Mouse (Mus musculus) bone marrow, adult 2 months (tissue): Measurements from ENCODE around the gene Gm36864. TPM values are rescaled to one million over a fixed set of nuclear protein-coding genes. Genes with fewer than 3 reads are reported as not detected.

Experiments used
- H3K27ac ChIP-seq: fragments of 200-500 bp; 2 replicates; pipeline ENCODE4 v1.5.1; 2012; ENCODE audit warnings: low read depth, mild to moderate bottlenecking, control low read depth, inconsistent platforms, low read length; ENCODE audit not compliant: control insufficient read depth, poor library complexity, insufficient read depth
- H3K4me1 ChIP-seq: fragments of 200-500 bp; 2 replicates; pipeline ENCODE4 v1.6.1; 2011; ENCODE audit warnings: low read length; ENCODE audit not compliant: control insufficient read depth, insufficient read depth
- H3K4me3 ChIP-seq: fragments of 200-500 bp; replicated peaks from 2 replicates; pipeline ENCODE3; 2011; ENCODE audit warnings: mild to moderate bottlenecking, low read depth, low read length, control low read depth; ENCODE audit not compliant: control insufficient read depth
- CTCF ChIP-seq: fragments of 200-500 bp; IDR thresholded peaks from 2 replicates; pipeline ENCODE4 v1.5.1; 2011; ENCODE audit warnings: low read length, control low read depth; ENCODE audit not compliant: control insufficient read depth, insufficient read depth
- POLR2A ChIP-seq: fragments of 200-500 bp; IDR thresholded peaks from 2 replicates; pipeline ENCODE4 v1.6.1; 2011; ENCODE audit warnings: low read depth, mild to moderate bottlenecking, control low read depth, low read length, borderline replicate concordance; ENCODE audit not compliant: control insufficient read depth
- WGBS: fragments of 180-500 bp; shearing (Covaris S2); methylation state at CpG from one replicate; pipeline ENCODE4 v1.1.7; 2018; 5-methylcytosine and 5-hydroxymethylcytosine counted together
- polyA plus RNA-seq: library from polyadenylated mRNA; stranded (reverse); fragments of >200 nt; gene quantifications from 2 replicates; pipeline ENCODE4 v1.2.4, GENCODE M21; 2011; ENCODE audit warnings: low replicate concordance; ENCODE audit not compliant: missing spikeins, insufficient read depth, insufficient read length

The Gm36864 gene
- polyA plus RNA-seq, 1 experiment: not detected

DNA sequence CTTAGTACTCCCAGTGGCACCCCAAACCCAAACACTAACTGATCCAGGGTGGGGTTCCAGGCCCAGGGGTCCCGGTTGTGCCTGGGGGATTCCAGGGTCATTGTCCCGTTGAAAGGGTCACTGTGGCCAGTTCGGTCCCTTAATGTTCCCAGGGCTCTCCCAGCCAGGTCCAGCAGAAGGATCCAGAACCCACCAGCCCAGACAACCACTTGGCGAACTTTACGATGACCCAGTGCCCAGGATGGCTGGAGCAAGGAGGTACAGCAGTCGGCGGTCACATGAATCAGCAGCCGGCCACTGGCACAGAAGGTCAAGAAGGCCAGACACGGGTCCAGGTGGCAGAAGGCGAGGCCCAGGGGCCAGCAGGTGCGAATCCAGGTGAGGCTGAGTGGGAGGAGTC lies 32.1 kb downstream of the Gm36864 start:
- TF ChIP-seq CTCF (no peak), POLR2A (no peak)
- Histone ChIP-seq H3K4me1 (no peaks in the 10 kb centered on the region), H3K27ac (no peak overlapping the region), H3K4me3 (no peak overlapping the region)
- WGBS: 68% methylated on average over 11 of the region's 11 CpGs

DNA sequence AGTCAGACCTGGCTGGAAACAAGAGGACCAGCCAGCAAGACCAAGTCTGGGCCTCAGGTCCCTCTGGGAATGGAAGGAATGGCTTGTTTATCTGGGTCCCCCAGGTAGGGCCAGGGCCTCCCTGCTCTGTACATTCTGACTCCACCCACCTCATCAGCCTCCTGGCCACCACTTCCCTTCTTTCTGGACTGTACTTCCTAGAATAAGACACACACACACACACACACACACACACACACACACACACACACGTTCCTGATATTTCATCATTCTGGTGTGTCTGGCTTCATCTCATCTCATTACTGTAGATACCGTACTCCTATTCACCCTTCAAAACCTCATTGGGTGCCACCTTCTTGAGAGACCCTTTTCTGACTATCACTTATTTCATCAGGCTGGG lies 33.4 kb downstream of the Gm36864 start:
- no peak overlapping the region for H3K27ac ChIP-seq
- 35% methylated on average over 2 of the region's 2 CpGs for WGBS
- H3K4me1 ChIP-seq: no peaks in the 10 kb centered on the region

DNA sequence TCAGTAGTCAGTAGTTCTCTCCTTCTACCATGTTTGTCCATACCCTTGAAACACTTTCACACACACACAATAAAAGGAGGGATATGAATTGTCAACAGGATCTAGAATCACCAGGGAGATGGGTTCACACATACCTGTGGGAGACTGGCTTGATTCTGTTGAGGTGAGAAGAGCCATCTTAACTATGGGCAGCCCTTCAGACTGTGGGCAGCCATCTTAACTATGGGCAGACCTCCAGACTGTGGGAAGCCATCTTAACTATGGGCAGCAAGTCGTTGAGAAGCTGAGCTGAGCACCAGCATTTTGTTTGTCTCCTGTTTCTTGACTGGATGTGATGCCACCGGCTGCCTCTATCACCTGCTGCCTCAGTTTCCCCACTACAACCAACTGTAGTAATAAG lies 35.3 kb downstream of the Gm36864 start:
- TF ChIP-seq POLR2A: no peak
- no peak for TF ChIP-seq CTCF
- H3K4me1 ChIP-seq: no peaks in the 10 kb centered on the region
- H3K4me3 ChIP-seq: no peak overlapping the region
- no peak overlapping the region for H3K27ac ChIP-seq
- WGBS: 60% methylated on average over 2 of the region's 2 CpGs

More for the DNA sequence above, 33.4 kb downstream of the Gm36864 start:
- TF ChIP-seq POLR2A (no peak), CTCF (no peak)
- H3K4me3 ChIP-seq: no peak overlapping the region

DNA sequence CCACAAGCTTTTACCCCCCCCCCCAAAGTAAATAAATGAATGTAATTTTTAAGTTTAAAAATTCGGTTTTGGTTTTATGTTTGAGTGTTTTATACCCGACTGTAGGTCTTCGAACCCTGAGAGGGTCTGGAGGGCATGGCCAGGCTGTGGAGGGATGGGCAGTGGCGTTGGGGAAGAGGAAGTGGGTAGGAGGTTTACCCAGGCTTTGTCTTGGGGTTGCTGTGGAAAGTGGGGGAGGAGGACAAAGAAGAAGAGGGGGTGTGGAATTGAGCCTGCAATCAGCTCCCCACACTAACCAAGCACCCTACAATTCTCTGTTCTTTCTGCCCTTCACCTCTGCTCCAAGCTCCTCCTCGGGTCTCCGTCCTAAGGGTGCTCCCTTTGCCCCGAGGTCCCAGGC lies 36.6 kb downstream of the Gm36864 start:
- 66% methylated on average over 7 of the region's 7 CpGs for WGBS
- Histone ChIP-seq H3K27ac (no peak overlapping the region), H3K4me3 (no peak overlapping the region), H3K4me1 (no peaks in the 10 kb centered on the region)
- TF ChIP-seq CTCF (no peak), POLR2A (no peak)

DNA sequence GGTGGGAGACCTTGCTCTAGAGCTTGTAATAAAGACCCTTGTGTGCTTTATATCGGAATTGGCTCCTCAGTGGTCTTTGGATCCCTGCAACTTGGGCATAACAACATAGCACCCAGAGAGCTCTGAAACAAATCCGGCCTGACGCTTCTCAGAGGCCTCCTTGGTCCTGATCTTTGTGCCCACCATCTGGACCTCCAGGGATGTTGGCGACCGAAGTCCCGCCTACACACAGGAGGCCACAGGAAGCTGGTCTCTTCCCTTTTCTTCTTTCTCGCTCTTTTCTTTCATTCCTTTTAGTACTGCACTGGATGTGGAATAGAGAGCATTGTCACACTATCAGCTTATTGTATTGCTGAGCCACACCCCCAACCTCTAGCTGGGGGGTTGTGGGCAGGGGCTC lies 37.5 kb downstream of the Gm36864 start:
- WGBS: 68% methylated on average over 7 of the region's 7 CpGs
- no peak overlapping the region for H3K4me3 ChIP-seq
- H3K4me1 ChIP-seq: no peaks in the 10 kb centered on the region
- TF ChIP-seq CTCF (no peak), POLR2A (no peak)
- no peak overlapping the region for H3K27ac ChIP-seq

DNA sequence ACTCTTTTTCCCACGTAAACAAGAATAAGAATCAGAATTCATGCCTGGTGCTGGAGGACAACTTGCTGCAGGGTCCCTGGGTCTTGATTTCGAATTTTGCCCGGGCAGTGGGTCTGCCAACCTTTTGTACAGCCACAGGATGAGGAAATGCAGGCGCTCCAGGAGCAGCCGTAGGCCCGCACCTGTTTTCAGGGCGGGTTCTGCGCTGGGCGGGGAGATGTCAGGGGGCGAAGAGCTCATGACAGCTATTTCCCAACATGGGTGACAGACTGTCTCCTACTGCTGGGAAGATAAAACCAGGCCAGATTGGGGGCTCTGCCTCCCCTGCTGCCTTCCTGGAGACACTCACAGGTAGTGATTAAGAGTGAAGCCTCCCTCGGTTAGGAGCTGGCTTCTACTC lies 38.1 kb downstream of the Gm36864 start:
- 72% methylated on average over 11 of the region's 11 CpGs for WGBS
- H3K27ac ChIP-seq: no peak overlapping the region
- no peak overlapping the region for H3K4me3 ChIP-seq
- no peaks in the 10 kb centered on the region for H3K4me1 ChIP-seq
- TF ChIP-seq POLR2A: no peak
- TF ChIP-seq CTCF: no peak

DNA sequence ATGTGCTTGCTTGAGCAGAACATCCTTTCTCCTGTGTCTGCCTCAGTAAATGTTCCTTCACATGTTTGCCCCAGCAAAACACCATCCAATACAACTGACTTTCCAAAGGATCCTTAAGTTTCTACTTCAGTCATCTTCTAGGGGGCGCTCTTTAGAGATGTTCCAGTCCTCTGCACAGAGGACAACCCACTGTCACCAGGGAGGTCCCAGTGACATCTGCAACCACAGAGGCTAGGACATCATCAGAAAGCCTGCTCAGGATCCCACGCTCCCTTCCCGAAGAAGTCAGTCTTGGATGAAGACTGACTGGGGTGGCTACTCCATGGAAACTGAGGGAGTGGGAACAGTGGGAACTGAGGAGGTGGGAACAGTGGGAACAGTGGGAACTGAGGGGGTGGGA lies 39.6 kb downstream of the Gm36864 start:
- Histone ChIP-seq H3K4me1 (no peaks in the 10 kb centered on the region), H3K4me3 (no peak overlapping the region), H3K27ac (no peak overlapping the region)
- no peak for TF ChIP-seq CTCF
- 80% methylated on average over 3 of the region's 3 CpGs for WGBS

DNA sequence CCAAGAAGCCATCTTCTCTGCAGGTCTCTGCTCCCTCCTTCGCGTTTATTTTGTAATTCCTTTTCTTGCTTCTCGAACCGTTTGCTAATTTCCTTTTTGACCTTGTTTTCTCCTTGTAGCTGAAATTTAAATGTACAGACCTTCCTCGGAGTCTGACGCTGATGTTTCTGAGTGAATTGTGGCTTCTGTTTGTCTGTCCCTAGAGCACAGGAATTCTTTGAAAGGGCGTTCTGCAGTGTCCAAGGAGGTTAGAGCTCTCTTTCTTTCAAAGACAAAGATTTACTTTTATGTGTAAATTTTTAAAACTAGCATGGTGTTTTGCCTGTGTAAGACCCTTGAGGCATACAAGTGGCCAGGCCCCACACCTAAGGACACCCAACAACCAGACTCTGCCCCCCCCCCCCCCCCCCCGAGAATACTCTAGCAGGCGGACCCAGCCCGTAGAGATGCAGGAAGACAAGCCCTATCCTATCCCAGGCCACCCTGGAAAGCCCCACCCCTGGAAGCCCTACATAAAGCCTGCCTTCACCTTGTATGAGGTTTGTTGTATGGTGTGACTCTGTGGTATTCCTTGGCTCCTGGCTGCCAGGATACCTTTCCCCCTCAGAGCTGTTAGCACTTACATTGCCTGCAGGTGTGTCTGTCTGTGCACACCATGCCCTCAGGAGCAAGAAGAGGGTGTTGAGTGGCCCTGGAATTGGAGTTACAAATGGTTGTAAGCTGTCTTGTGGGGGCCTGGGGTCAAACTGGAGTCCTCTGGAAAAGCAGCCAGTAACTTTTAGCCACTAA lies 40.7 kb downstream of the Gm36864 start:
- no peak for TF ChIP-seq POLR2A
- TF ChIP-seq CTCF: no peak
- 64% methylated on average over 10 of the region's 10 CpGs for WGBS

DNA sequence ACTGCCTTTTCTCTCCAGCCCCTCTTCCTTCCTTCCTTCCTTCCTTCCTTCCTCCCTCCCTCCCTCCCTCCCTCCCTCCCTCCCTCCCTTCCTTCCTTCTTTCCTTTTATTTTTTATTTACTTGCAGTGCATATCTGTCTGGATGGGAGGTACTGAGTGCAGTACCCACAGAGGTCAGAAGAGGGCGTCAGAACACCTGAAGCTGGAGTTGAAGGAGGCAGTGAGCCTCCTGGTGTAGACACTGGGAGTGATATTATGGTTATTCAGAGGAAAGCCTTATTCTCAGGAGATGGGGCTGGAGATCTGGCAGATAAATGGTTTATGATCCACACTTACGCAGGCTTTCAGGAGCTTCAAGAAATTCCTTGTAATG lies 41.3 kb downstream of the Gm36864 start:
- TF ChIP-seq POLR2A (no peak), CTCF (peak; percentile 54; the same call in 1 of the 2 replicates)
- 49% methylated on average over 2 of the region's 2 CpGs for WGBS
- H3K4me3 ChIP-seq: no peak overlapping the region
- no peak overlapping the region for H3K27ac ChIP-seq
- H3K4me1 ChIP-seq: no peaks in the 10 kb centered on the region

More for the DNA sequence above, 40.7 kb downstream of the Gm36864 start:
- no peaks in the 10 kb centered on the region for H3K4me1 ChIP-seq
- no peak overlapping the region for H3K4me3 ChIP-seq
- H3K27ac ChIP-seq: no peak overlapping the region
